Mouse (Mus musculus): Measurements from ENCODE around the gene Ccdc86. TPM values are rescaled to one million over a fixed set of nuclear protein-coding genes. Genes with fewer than 3 reads are reported as not detected.

Ccdc86 gene
- polyA plus RNA-seq, 1 experiment from 2014 or later, result 11.6 TPM

- Histone ChIP-seq H3K4me1 (replicated peaks; ENCODE audit: control insufficient read depth, insufficient read depth, low read length) (no peaks in the 10 kb centered on the region), H3K27ac (no peak overlapping the region), H3K4me3 (replicated peaks; ENCODE audit: low read length) (no peak overlapping the region), H3K9ac (no peak overlapping the region), H3K4me2 (replicated peaks) (no peak overlapping the region), H3K36me3 (replicated peaks; ENCODE audit: control insufficient read depth, insufficient read depth) (no peaks in the 10 kb centered on the region), H3K9me3 (ENCODE audit: control insufficient read depth, low read length) (no peaks in the 10 kb centered on the region), H3K27me3 (ENCODE audit: control insufficient read depth, insufficient read depth, low read length) (no peaks in the 10 kb centered on the region)
- no peak for ATAC-seq (ENCODE audit: low FRiP score)
- DNase-seq (ENCODE audit: low spot score), result no peak
- WGBS, result 61% methylated on average over 4 of the region's 4 CpGs
These were observed 24.8 kb downstream of the Ccdc86 start for GRCm38 (mm10) chr19:10924220-10924619.

GRCm38 (mm10) chr19:10921058-10921457 lies 28.0 kb downstream of the Ccdc86 start:
- no peaks in the 10 kb centered on the region for H3K36me3 ChIP-seq (replicated peaks; ENCODE audit: control insufficient read depth, insufficient read depth)
- 77% methylated on average over 3 of the region's 3 CpGs for WGBS
- H3K9ac ChIP-seq, result no peak overlapping the region
- no peaks in the 10 kb centered on the region for H3K4me1 ChIP-seq (replicated peaks; ENCODE audit: control insufficient read depth, insufficient read depth, low read length)
- no peaks in the 10 kb centered on the region for H3K27me3 ChIP-seq (ENCODE audit: control insufficient read depth, insufficient read depth, low read length)
- no peak overlapping the region for H3K27ac ChIP-seq
- no peaks in the 10 kb centered on the region for H3K9me3 ChIP-seq (ENCODE audit: control insufficient read depth, low read length)
- DNase-seq (ENCODE audit: low spot score), result no peak
- ATAC-seq (ENCODE audit: low FRiP score), result no peak
- H3K4me2 ChIP-seq (replicated peaks), result no peak overlapping the region
- no peak overlapping the region for H3K4me3 ChIP-seq (replicated peaks; ENCODE audit: low read length)

GRCm38 (mm10) chr19:10920532-10920931 lies 28.5 kb downstream of the Ccdc86 start, which contains the start of gene Zp1:
Zp1 (minus strand) TSS chr19:10920632.
- 61% methylated on average over 2 of the region's 2 CpGs for WGBS
- no peaks in the 10 kb centered on the region for H3K27me3 ChIP-seq (ENCODE audit: control insufficient read depth, insufficient read depth, low read length)
- no peak within 1 kb of the TSS for H3K9ac ChIP-seq
- ATAC-seq (ENCODE audit: low FRiP score) (no peak), DNase-seq (ENCODE audit: low spot score) (no peak)
- no peaks in the 10 kb centered on the region for H3K4me1 ChIP-seq (replicated peaks; ENCODE audit: control insufficient read depth, insufficient read depth, low read length)
- no peak within 1 kb of the TSS for H3K27ac ChIP-seq
- no peaks in the 10 kb centered on the region for H3K9me3 ChIP-seq (ENCODE audit: control insufficient read depth, low read length)
- H3K4me2 ChIP-seq (replicated peaks), result no peak within 1 kb of the TSS
- H3K36me3 ChIP-seq (replicated peaks; ENCODE audit: control insufficient read depth, insufficient read depth), result no peaks in the 10 kb centered on the region
- no peak within 1 kb of the TSS for H3K4me3 ChIP-seq (replicated peaks; ENCODE audit: low read length)

- H3K4me2 ChIP-seq (replicated peaks), result no peak overlapping the region
- H3K27ac ChIP-seq, result no peak overlapping the region
These were observed 30.6 kb downstream of the Ccdc86 start for GRCm38 (mm10) chr19:10918321-10918991.

GRCm38 (mm10) chr19:10916506-10916905 lies 32.6 kb downstream of the Ccdc86 start:
- no peak for DNase-seq (ENCODE audit: low spot score)
- Histone ChIP-seq H3K27ac (no peak overlapping the region), H3K4me1 (replicated peaks; ENCODE audit: control insufficient read depth, insufficient read depth, low read length) (no peaks in the 10 kb centered on the region), H3K36me3 (replicated peaks; ENCODE audit: control insufficient read depth, insufficient read depth) (no peaks in the 10 kb centered on the region), H3K4me3 (replicated peaks; ENCODE audit: low read length) (no peak overlapping the region), H3K4me2 (replicated peaks) (no peak overlapping the region), H3K27me3 (ENCODE audit: control insufficient read depth, insufficient read depth, low read length) (no peaks in the 10 kb centered on the region), H3K9me3 (ENCODE audit: control insufficient read depth, low read length) (no peaks in the 10 kb centered on the region), H3K9ac (no peak overlapping the region)
- 59% methylated on average over 5 of the region's 5 CpGs for WGBS
- no peak for ATAC-seq (ENCODE audit: low FRiP score)

More at GRCm38 (mm10) chr19:10918321-10918991, 30.6 kb downstream of the Ccdc86 start:
- Histone ChIP-seq H3K27me3 (ENCODE audit: control insufficient read depth, insufficient read depth, low read length) (no peaks in the 10 kb centered on the region), H3K4me3 (replicated peaks; ENCODE audit: low read length) (no peak overlapping the region), H3K4me1 (replicated peaks; ENCODE audit: control insufficient read depth, insufficient read depth, low read length) (no peaks in the 10 kb centered on the region), H3K9me3 (ENCODE audit: control insufficient read depth, low read length) (no peaks in the 10 kb centered on the region), H3K36me3 (replicated peaks; ENCODE audit: control insufficient read depth, insufficient read depth) (no peaks in the 10 kb centered on the region), H3K9ac (no peak overlapping the region)
- ATAC-seq (ENCODE audit: low FRiP score) (0 out of 2 replicates have a peak, but pooled peaks have one; percentile 34), DNase-seq (ENCODE audit: low spot score) (no peak)
- 84% methylated on average over 10 of the region's 10 CpGs for WGBS

- Histone ChIP-seq H3K27ac (no peak overlapping the region), H3K4me2 (replicated peaks) (no peak overlapping the region), H3K27me3 (ENCODE audit: control insufficient read depth, insufficient read depth, low read length) (no peaks in the 10 kb centered on the region), H3K9me3 (ENCODE audit: control insufficient read depth, low read length) (no peaks in the 10 kb centered on the region), H3K4me1 (replicated peaks; ENCODE audit: control insufficient read depth, insufficient read depth, low read length) (no peaks in the 10 kb centered on the region), H3K36me3 (replicated peaks; ENCODE audit: control insufficient read depth, insufficient read depth) (no peaks in the 10 kb centered on the region), H3K4me3 (replicated peaks; ENCODE audit: low read length) (no peak overlapping the region), H3K9ac (no peak overlapping the region)
- ATAC-seq (ENCODE audit: low FRiP score) (no peak), DNase-seq (ENCODE audit: low spot score) (no peak)
- 93% methylated on average over 2 of the region's 2 CpGs for WGBS
These were observed 34.2 kb downstream of the Ccdc86 start for GRCm38 (mm10) chr19:10914870-10915269.

GRCm38 (mm10) chr19:10914291-10914690 lies 34.8 kb downstream of the Ccdc86 start:
- Histone ChIP-seq H3K36me3 (replicated peaks; ENCODE audit: control insufficient read depth, insufficient read depth) (no peaks in the 10 kb centered on the region), H3K4me1 (replicated peaks; ENCODE audit: control insufficient read depth, insufficient read depth, low read length) (no peaks in the 10 kb centered on the region), H3K4me2 (replicated peaks) (no peak overlapping the region), H3K9me3 (ENCODE audit: control insufficient read depth, low read length) (no peaks in the 10 kb centered on the region), H3K27ac (no peak overlapping the region), H3K9ac (no peak overlapping the region), H3K27me3 (ENCODE audit: control insufficient read depth, insufficient read depth, low read length) (no peaks in the 10 kb centered on the region), H3K4me3 (replicated peaks; ENCODE audit: low read length) (no peak overlapping the region)
- DNase-seq (ENCODE audit: low spot score), result no peak
- no peak for ATAC-seq (ENCODE audit: low FRiP score)
- 81% methylated on average over 7 of the region's 7 CpGs for WGBS

- no peak for ATAC-seq (ENCODE audit: low FRiP score)
These were observed 39.9 kb downstream of the Ccdc86 start for GRCm38 (mm10) chr19:10909087-10909721.

GRCm38 (mm10) chr19:10907891-10908290 lies 41.2 kb downstream of the Ccdc86 start:
- DNase-seq (ENCODE audit: low spot score) (peak; percentile 57), ATAC-seq (ENCODE audit: low FRiP score) (0 out of 2 replicates have a peak, but pooled peaks have one; percentile 12)
- Histone ChIP-seq H3K27ac (no peak overlapping the region), H3K4me2 (replicated peaks) (no peak overlapping the region), H3K4me1 (replicated peaks; ENCODE audit: control insufficient read depth, insufficient read depth, low read length) (no peaks in the 10 kb centered on the region), H3K9ac (no peak overlapping the region), H3K36me3 (replicated peaks; ENCODE audit: control insufficient read depth, insufficient read depth) (peaks cover 51% of the 10 kb centered on the region), H3K27me3 (ENCODE audit: control insufficient read depth, insufficient read depth, low read length) (no peaks in the 10 kb centered on the region), H3K9me3 (ENCODE audit: control insufficient read depth, low read length) (no peaks in the 10 kb centered on the region), H3K4me3 (replicated peaks; ENCODE audit: low read length) (no peak overlapping the region)
- WGBS, result 64% methylated on average over 3 of the region's 3 CpGs

More at GRCm38 (mm10) chr19:10909087-10909721, 39.9 kb downstream of the Ccdc86 start:
- DNase-seq (ENCODE audit: low spot score), result no peak
- Histone ChIP-seq H3K27ac (no peak overlapping the region), H3K9me3 (ENCODE audit: control insufficient read depth, low read length) (no peaks in the 10 kb centered on the region), H3K4me3 (replicated peaks; ENCODE audit: low read length) (no peak overlapping the region), H3K4me1 (replicated peaks; ENCODE audit: control insufficient read depth, insufficient read depth, low read length) (no peaks in the 10 kb centered on the region), H3K4me2 (replicated peaks) (no peak overlapping the region), H3K9ac (no peak overlapping the region), H3K27me3 (ENCODE audit: control insufficient read depth, insufficient read depth, low read length) (no peaks in the 10 kb centered on the region), H3K36me3 (replicated peaks; ENCODE audit: control insufficient read depth, insufficient read depth) (peaks cover 38% of the 10 kb centered on the region)
- WGBS, result 86% methylated on average over 6 of the region's 6 CpGs
